Mouse (Mus musculus): ENCODE results near the gene Cdk10. TPM values are rescaled to one million over a fixed set of nuclear protein-coding genes. Genes with fewer than 3 reads are reported as not detected.
"Not testable (repeated sequence)": the region's sequence is repeated elsewhere in the genome, so short reads cannot be mapped to it uniquely, and the experiment has no call there.

The Cdk10 gene
- polyA plus RNA-seq, 1 experiment from 2014 or later = 20.7 TPM

- H3K27me3 ChIP-seq (ENCODE audit: control insufficient read depth, insufficient read depth, low read length) = no peaks in the 10 kb centered on the region
- no peak overlapping the region for H3K9ac ChIP-seq (ENCODE audit: low read length)
- H3K4me1 ChIP-seq (ENCODE audit: control insufficient read depth in 2 of 2, insufficient read depth in 2 of 2, low read length in 2 of 2) = 0 out of 4 replicates have a peak, but pooled peaks cover 0 to 4% of the 10 kb centered on the region in 2 experiments
- no peak for ATAC-seq (ENCODE audit: insufficient number of reproducible peaks, insufficient read depth, low FRiP score, low read depth)
- no peak overlapping the region for H3K4me3 ChIP-seq (ENCODE audit: control insufficient read depth in 1 of 2, insufficient read depth in 1 of 2, low read depth in 1 of 2, low read length in 2 of 2)
- H3K27ac ChIP-seq (replicated peaks in 1 of 2; ENCODE audit: control insufficient read depth in 1 of 2, insufficient read depth in 1 of 2, low read depth in 2 of 2, low read length in 2 of 2) = no peak overlapping the region
- H3K4me2 ChIP-seq (ENCODE audit: low read length) = no peak overlapping the region
- 89% methylated on average over 9 of the region's 9 CpGs for WGBS
- no peaks in the 10 kb centered on the region for H3K36me3 ChIP-seq (ENCODE audit: control insufficient read depth, insufficient read depth, low read length)
- H3K9me3 ChIP-seq (ENCODE audit: control insufficient read depth, low read length) = no peaks in the 10 kb centered on the region
These were observed 30.9 kb upstream of the Cdk10 start for GRCm38 (mm10) chr8:123193771-123194170.

DNA sequence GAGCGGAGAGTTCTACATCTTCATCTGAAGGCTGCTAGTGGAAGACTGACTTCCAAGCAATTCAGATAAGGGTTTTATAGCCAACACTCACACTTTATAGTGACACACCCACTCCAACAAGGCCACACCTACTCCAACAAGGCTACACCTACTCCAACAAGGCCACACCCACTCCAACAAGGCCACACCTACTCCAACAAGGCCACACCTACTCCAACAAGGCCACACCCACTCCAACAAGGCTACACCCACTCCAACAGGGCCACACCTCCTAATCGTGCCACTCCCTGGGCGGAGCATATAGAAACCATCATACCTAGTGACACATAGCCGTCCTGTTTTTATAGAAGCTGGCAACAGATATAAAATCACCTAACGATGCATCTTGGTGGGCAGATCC is 27.6 kb upstream of the Cdk10 start:
- 71% methylated on average over 5 of the region's 5 CpGs for WGBS
- not testable (repeated sequence) for H3K4me3 ChIP-seq (ENCODE audit: control insufficient read depth in 1 of 2, insufficient read depth in 1 of 2, low read depth in 1 of 2, low read length in 2 of 2); H3K9ac ChIP-seq (ENCODE audit: low read length); H3K4me1 ChIP-seq (ENCODE audit: control insufficient read depth in 2 of 2, insufficient read depth in 2 of 2, low read length in 2 of 2); H3K27ac ChIP-seq (replicated peaks in 1 of 2; ENCODE audit: control insufficient read depth in 1 of 2, insufficient read depth in 1 of 2, low read depth in 2 of 2, low read length in 2 of 2); H3K36me3 ChIP-seq (ENCODE audit: control insufficient read depth, insufficient read depth, low read length); ATAC-seq (ENCODE audit: insufficient number of reproducible peaks, insufficient read depth, low FRiP score, low read depth); H3K9me3 ChIP-seq (ENCODE audit: control insufficient read depth, low read length); H3K4me2 ChIP-seq (ENCODE audit: low read length); H3K27me3 ChIP-seq (ENCODE audit: control insufficient read depth, insufficient read depth, low read length)

DNA sequence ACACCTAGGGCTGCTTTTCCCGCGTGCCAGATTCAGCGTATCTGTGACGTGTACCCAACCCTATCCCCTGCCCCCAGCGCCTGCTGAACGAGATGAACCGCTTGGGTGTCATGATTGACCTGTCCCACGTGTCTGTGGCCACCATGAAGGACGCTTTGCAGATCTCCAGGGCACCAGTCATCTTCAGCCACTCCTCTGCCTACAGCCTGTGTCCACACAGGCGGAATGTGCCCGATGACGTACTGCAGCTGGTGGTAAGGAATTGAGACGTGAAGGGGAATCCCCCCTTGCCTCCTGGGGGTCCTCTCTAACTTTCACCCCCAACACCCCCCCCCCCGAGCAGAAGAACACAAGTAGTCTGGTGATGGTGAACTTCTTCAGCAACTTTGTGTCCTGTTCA is 24.8 kb upstream of the Cdk10 start:
- H3K27ac ChIP-seq (replicated peaks in 1 of 2; ENCODE audit: control insufficient read depth in 1 of 2, insufficient read depth in 1 of 2, low read depth in 2 of 2, low read length in 2 of 2) = no peak overlapping the region
- WGBS = 55% methylated on average over 14 of the region's 14 CpGs
- no peak overlapping the region for H3K4me2 ChIP-seq (ENCODE audit: low read length)
- no peaks in the 10 kb centered on the region; the same call in 1 of the 2 replicates for H3K27me3 ChIP-seq (ENCODE audit: control insufficient read depth, insufficient read depth, low read length)
- no peak for ATAC-seq (ENCODE audit: insufficient number of reproducible peaks, insufficient read depth, low FRiP score, low read depth)
- peaks cover 12% of the 10 kb centered on the region for H3K36me3 ChIP-seq (ENCODE audit: control insufficient read depth, insufficient read depth, low read length)
- no peak overlapping the region for H3K4me3 ChIP-seq (ENCODE audit: control insufficient read depth in 1 of 2, insufficient read depth in 1 of 2, low read depth in 1 of 2, low read length in 2 of 2)
- H3K4me1 ChIP-seq (ENCODE audit: control insufficient read depth in 2 of 2, insufficient read depth in 2 of 2, low read length in 2 of 2) = no peaks in the 10 kb centered on the region
- H3K9me3 ChIP-seq (ENCODE audit: control insufficient read depth, low read length) = no peaks in the 10 kb centered on the region
- H3K9ac ChIP-seq (ENCODE audit: low read length) = no peak overlapping the region

DNA sequence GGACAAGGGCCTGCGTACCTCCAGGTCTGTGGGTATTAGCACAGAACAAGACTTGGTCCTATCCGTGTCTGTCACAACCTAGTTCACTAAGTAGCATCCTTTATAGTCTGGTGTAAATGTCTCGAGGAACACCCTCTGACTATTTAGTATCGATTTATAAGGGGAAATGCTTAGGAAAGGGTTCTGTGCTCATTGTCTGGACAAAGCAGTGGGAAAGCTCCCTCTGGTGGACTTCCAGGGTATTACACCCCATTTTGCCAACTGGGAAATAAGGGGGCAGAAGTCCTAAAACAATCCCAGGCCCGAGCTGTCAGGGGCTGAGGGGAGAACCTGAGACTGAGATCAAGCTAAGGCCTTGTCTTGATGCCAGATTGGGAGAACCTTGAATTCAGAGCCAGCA is 22.4 kb upstream of the Cdk10 start:
- H3K9me3 ChIP-seq (ENCODE audit: control insufficient read depth, low read length) = no peaks in the 10 kb centered on the region
- H3K27me3 ChIP-seq (ENCODE audit: control insufficient read depth, insufficient read depth, low read length) = no peaks in the 10 kb centered on the region; the same call in 1 of the 2 replicates
- peaks cover 33% of the 10 kb centered on the region for H3K36me3 ChIP-seq (ENCODE audit: control insufficient read depth, insufficient read depth, low read length)
- ATAC-seq (ENCODE audit: insufficient number of reproducible peaks, insufficient read depth, low FRiP score, low read depth) = no peak
- no peak overlapping the region for H3K4me2 ChIP-seq (ENCODE audit: low read length)
- no peak overlapping the region for H3K27ac ChIP-seq (replicated peaks in 1 of 2; ENCODE audit: control insufficient read depth in 1 of 2, insufficient read depth in 1 of 2, low read depth in 2 of 2, low read length in 2 of 2)
- H3K4me3 ChIP-seq (ENCODE audit: control insufficient read depth in 1 of 2, insufficient read depth in 1 of 2, low read depth in 1 of 2, low read length in 2 of 2) = no peak overlapping the region
- no peaks in the 10 kb centered on the region for H3K4me1 ChIP-seq (ENCODE audit: control insufficient read depth in 2 of 2, insufficient read depth in 2 of 2, low read length in 2 of 2)
- WGBS = 28% methylated on average over 5 of the region's 5 CpGs
- H3K9ac ChIP-seq (ENCODE audit: low read length) = no peak overlapping the region

GRCm38 (mm10) chr8:123203571-123203970 is 21.1 kb upstream of the Cdk10 start:
- H3K9ac ChIP-seq (ENCODE audit: low read length) = no peak overlapping the region
- 79% methylated on average over 3 of the region's 3 CpGs for WGBS
- no peaks in the 10 kb centered on the region for H3K4me1 ChIP-seq (ENCODE audit: control insufficient read depth in 2 of 2, insufficient read depth in 2 of 2, low read length in 2 of 2)
- H3K27me3 ChIP-seq (ENCODE audit: control insufficient read depth, insufficient read depth, low read length) = no peaks in the 10 kb centered on the region; the same call in 1 of the 2 replicates
- no peaks in the 10 kb centered on the region for H3K9me3 ChIP-seq (ENCODE audit: control insufficient read depth, low read length)
- no peak overlapping the region for H3K4me3 ChIP-seq (ENCODE audit: control insufficient read depth in 1 of 2, insufficient read depth in 1 of 2, low read depth in 1 of 2, low read length in 2 of 2)
- peaks cover 45% of the 10 kb centered on the region for H3K36me3 ChIP-seq (ENCODE audit: control insufficient read depth, insufficient read depth, low read length)
- no peak overlapping the region for H3K27ac ChIP-seq (replicated peaks in 1 of 2; ENCODE audit: control insufficient read depth in 1 of 2, insufficient read depth in 1 of 2, low read depth in 2 of 2, low read length in 2 of 2)
- ATAC-seq (ENCODE audit: insufficient number of reproducible peaks, insufficient read depth, low FRiP score, low read depth) = no peak
- no peak overlapping the region for H3K4me2 ChIP-seq (ENCODE audit: low read length)

GRCm38 (mm10) chr8:123211876-123212275 is 12.8 kb upstream of the Cdk10 start:
- peaks cover 38% of the 10 kb centered on the region for H3K36me3 ChIP-seq (ENCODE audit: control insufficient read depth, insufficient read depth, low read length)
- peak overlapping the region; percentile 65 for H3K4me2 ChIP-seq (ENCODE audit: low read length)
- H3K27ac ChIP-seq (replicated peaks in 1 of 2; ENCODE audit: control insufficient read depth in 1 of 2, insufficient read depth in 1 of 2, low read depth in 2 of 2, low read length in 2 of 2) = no peak overlapping the region
- H3K9me3 ChIP-seq (ENCODE audit: control insufficient read depth, low read length) = no peaks in the 10 kb centered on the region
- WGBS = 40% methylated on average over 10 of the region's 10 CpGs
- H3K4me3 ChIP-seq (ENCODE audit: control insufficient read depth in 1 of 2, insufficient read depth in 1 of 2, low read depth in 1 of 2, low read length in 2 of 2) = peak overlapping the region; percentile 82 to 91
- H3K27me3 ChIP-seq (ENCODE audit: control insufficient read depth, insufficient read depth, low read length) = no peaks in the 10 kb centered on the region
- peak overlapping the region; percentile 96 for H3K9ac ChIP-seq (ENCODE audit: low read length)
- H3K4me1 ChIP-seq (ENCODE audit: control insufficient read depth in 2 of 2, insufficient read depth in 2 of 2, low read length in 2 of 2) = peaks cover 13 to 19% of the 10 kb centered on the region in 2 experiments
- ATAC-seq (ENCODE audit: insufficient number of reproducible peaks, insufficient read depth, low FRiP score, low read depth) = no peak

GRCm38 (mm10) chr8:123212321-123213117 is 12.1 kb upstream of the Cdk10 start, which contains the start of the genes Chmp1a and Spata33:
Gene Chmp1a (minus strand): TSS chr8:123212763.
Gene Spata33 (plus strand): TSS chr8:123212832.
- Histone ChIP-seq H3K4me3 (ENCODE audit: control insufficient read depth in 1 of 2, insufficient read depth in 1 of 2, low read depth in 1 of 2, low read length in 2 of 2) (peak within 1 kb of the TSS; percentile 82 to 91), H3K27ac (replicated peaks in 1 of 2; ENCODE audit: control insufficient read depth in 1 of 2, insufficient read depth in 1 of 2, low read depth in 2 of 2, low read length in 2 of 2) (peak within 1 kb of the TSS; percentile 6 to 41; a peak in 3 of 4 replicates), H3K36me3 (ENCODE audit: control insufficient read depth, insufficient read depth, low read length) (peaks cover 31% of the 10 kb centered on the region), H3K4me2 (ENCODE audit: low read length) (peak within 1 kb of the TSS; percentile 65), H3K27me3 (ENCODE audit: control insufficient read depth, insufficient read depth, low read length) (no peaks in the 10 kb centered on the region), H3K9ac (ENCODE audit: low read length) (peak within 1 kb of the TSS; percentile 96), H3K9me3 (ENCODE audit: control insufficient read depth, low read length) (no peaks in the 10 kb centered on the region), H3K4me1 (ENCODE audit: control insufficient read depth in 2 of 2, insufficient read depth in 2 of 2, low read length in 2 of 2) (peaks cover 13 to 19% of the 10 kb centered on the region in 2 experiments)
- ATAC-seq (ENCODE audit: insufficient number of reproducible peaks, insufficient read depth, low FRiP score, low read depth) = peak; percentile 87
- under 1% methylated on average over 72 of the region's 76 CpGs for WGBS
